Mouse (Mus musculus) thymus, postnatal 14 days (tissue): ENCODE data around the gene Cbx4.

Experiments
- DNase-seq: peaks from one replicate; pipeline ENCODE4 v3.0.0; 2021

Gene Cbx4

GRCm38 (mm10) chr11:119084446-119085278, 1.4 kb downstream of the Cbx4 start:
- DNase-seq, result peak; percentile 74

GRCm38 (mm10) chr11:119083724-119084445, 2.1 kb downstream of the Cbx4 start:
- DNase-seq, result peak; percentile 89

GRCm38 (mm10) chr11:119082638-119083599, 3.1 kb downstream of the Cbx4 start:
- DNase-seq, result peak; percentile 82

GRCm38 (mm10) chr11:119081839-119082637, 4.0 kb downstream of the Cbx4 start:
- DNase-seq, result peak; percentile 74

GRCm38 (mm10) chr11:119081148-119081838, 4.7 kb downstream of the Cbx4 start:
- DNase-seq, result no peak

GRCm38 (mm10) chr11:119080461-119081147, 5.4 kb downstream of the Cbx4 start:
- DNase-seq, result no peak

GRCm38 (mm10) chr11:119079445-119079837, 6.6 kb downstream of the Cbx4 start:
- no peak for DNase-seq

GRCm38 (mm10) chr11:119078691-119079444, 7.2 kb downstream of the Cbx4 start:
- no peak for DNase-seq

- DNase-seq, result no peak
These were observed 8.3 kb downstream of the Cbx4 start for GRCm38 (mm10) chr11:119077755-119078154.

GRCm38 (mm10) chr11:119075805-119076204, 10.2 kb downstream of the Cbx4 start:
- DNase-seq, result no peak

GRCm38 (mm10) chr11:119073876-119074433, 12.1 kb downstream of the Cbx4 start:
- no peak for DNase-seq

- no peak for DNase-seq
These were observed 13.0 kb downstream of the Cbx4 start for GRCm38 (mm10) chr11:119072986-119073385.

- DNase-seq, result no peak
These were observed 13.8 kb downstream of the Cbx4 start for GRCm38 (mm10) chr11:119072239-119072638.

GRCm38 (mm10) chr11:119066841-119067240, 19.2 kb downstream of the Cbx4 start:
- no peak for DNase-seq

- DNase-seq, result no peak
These were observed 26.8 kb downstream of the Cbx4 start for GRCm38 (mm10) chr11:119059256-119059655.

- no peak for DNase-seq
These were observed 27.7 kb downstream of the Cbx4 start for GRCm38 (mm10) chr11:119058041-119058995.

GRCm38 (mm10) chr11:119057291-119057690, 28.7 kb downstream of the Cbx4 start:
- no peak for DNase-seq
